Mouse (Mus musculus) fat pad, adult 2 months (tissue): ENCODE data around the gene Vmn1r121.
"Not testable (repeated sequence)": the region's sequence is repeated elsewhere in the genome, so short reads cannot be mapped to it uniquely, and the experiment has no call there.

Experiments
- DNase-seq: peaks from one replicate; pipeline ENCODE4 v3.0.0-alpha.2; 2011; ENCODE audit warnings: low read depth, low spot score; ENCODE audit errors: extremely low read depth

Vmn1r121 gene

DNA sequence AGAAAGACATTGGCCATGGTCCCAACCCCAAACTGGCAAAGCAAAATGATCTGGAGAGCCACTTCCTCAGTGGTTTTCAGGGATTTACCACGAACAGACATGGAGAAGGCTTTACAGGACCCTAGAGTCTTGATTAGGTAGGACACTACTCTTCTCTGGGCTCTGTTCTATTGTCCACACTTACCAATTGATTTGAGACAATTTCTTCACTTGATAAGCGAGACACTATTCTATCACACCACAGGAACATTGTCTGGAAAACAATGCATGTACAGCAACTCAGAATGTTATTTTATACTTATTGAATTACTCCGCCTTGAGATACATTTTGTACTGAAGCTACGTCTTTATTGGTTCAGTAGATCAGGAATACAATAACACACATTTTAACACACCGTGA is at the start of gene Vmn1r121:
Gene Vmn1r121, minus strand, starts transcription at position 101 of the 400 bp plus-strand sequence.
- not testable (repeated sequence) for DNase-seq

DNA sequence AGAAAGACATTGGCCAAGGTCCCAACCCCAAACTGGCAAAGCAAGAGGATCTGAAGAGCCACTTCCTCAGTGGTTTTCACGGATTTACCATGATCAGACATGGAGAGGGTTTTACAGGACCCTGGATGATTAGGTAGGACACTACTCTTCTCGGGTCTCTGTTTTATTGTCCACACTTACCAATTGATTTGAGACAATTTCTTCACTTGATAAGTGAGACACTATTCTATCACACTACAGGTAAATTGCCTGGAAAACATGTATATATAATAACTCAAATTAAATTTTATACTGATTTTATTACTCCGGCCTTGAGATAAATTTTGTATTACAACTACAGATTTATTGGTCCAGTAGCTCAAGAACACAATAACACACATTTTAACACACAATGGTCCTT is 35.7 kb upstream of the Vmn1r121 start, which contains the start of gene Vmn1r122:
Gene Vmn1r122, minus strand, starts transcription at position 101 of the 400 bp plus-strand sequence.
- not testable (repeated sequence) for DNase-seq

DNA sequence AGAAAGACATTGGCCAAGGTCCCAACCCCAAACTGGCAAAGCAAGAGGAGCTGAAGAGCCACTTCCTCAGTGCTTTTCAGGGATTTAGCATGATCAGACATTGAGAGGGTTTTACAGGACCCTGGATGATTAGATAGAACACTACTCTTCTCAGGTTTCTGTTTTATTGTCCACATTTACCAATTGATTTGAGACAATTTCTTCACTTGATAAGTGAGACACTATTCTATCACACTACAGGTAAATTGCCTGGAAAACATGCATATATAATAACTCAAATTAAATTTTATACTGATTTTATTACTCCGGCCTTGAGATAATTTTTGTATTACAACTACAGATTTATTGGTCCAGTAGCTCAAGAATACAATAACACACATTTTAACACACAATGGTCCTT is 44.6 kb downstream of the Vmn1r121 start, which contains the start of gene Vmn1r120:
Gene Vmn1r120, minus strand, starts transcription at position 101 of the 400 bp plus-strand sequence.
- not testable (repeated sequence) for DNase-seq
